Mouse (Mus musculus): ENCODE measurements around the gene Slain1.

DNA sequence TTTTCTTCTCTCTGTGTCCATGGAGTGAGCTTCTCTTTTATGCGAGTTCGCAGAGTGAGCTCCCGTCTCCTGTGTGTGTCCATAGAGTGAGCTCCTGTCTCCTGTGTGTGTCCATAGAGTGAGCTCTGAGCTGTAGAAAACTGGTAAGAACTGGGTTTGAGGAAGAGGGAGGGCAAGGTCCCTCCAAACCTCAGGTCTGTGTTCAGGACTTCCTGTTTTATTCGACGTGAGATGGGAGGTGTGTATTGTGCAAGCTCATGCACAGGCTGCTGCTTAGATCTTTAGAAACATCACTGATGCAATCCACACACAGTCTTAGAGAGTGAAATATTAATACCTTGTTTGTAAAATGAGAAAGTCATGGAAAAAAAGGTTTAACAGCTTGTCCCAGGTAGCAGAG is 63.0 kb downstream of the Slain1 start:
- TF ChIP-seq GATA1 (IDR thresholded peaks at IDR 0.05; ENCODE audit: low read length) (no peak), TAL1 (IDR thresholded peaks at IDR 0.05; ENCODE audit: low read length) (no peak)
